Comparison of ENCODE assay signal across 9 mouse cellular contexts in genomic region chr6:122786275-122786674, GRCm38 (mm10). TPM values are rescaled to one million over a fixed set of nuclear protein-coding genes. Genes with fewer than 3 reads are reported as not detected.
DNase-seq lines count a peak whose midpoint lies in the region; ATAC-seq lines count a peak whose summit lies in the region.
"Had no signal": no experiment of that assay in that cellular context is flagged by ENCODE, and none has a peak within 500 bp of the region (broad histone marks: within the 10 kb centered on the region; RNA-seq: fewer than 3 reads in every experiment).

No protein-coding gene starts in this region.

- H3K4me1 ChIP-seq in hindbrain, embryonic 10.5 days (replicated peaks) = no peaks in the 10 kb centered on the region
- no peaks in the 10 kb centered on the region for H3K4me1 ChIP-seq in hindbrain, embryonic 12.5 days
- no peaks in the 10 kb centered on the region for H3K4me1 ChIP-seq in hindbrain, embryonic 13.5 days (replicated peaks)
- no peaks in the 10 kb centered on the region for H3K4me1 ChIP-seq in midbrain, embryonic 11.5 days (ENCODE audit: control insufficient read depth, insufficient read depth, low read length)

- peak; percentile 42 for DNase-seq in hindbrain, embryonic 10.5 days (ENCODE audit: low spot score)
- DNase-seq in ZHBTc4 (ENCODE audit: low read depth, low spot score) = peak; percentile 85
- DNase-seq in embryo, embryonic 11 days = peak; percentile 74
- peak; percentile 70 to 75 for DNase-seq in left cerebral cortex, postnatal 10 days (ENCODE audit: extremely low spot score in 1 of 2, low spot score in 2 of 2)
- no peak for DNase-seq in midbrain, embryonic 11.5 days (ENCODE audit: low spot score, missing footprints)
- DNase-seq in spleen, adult 18-20 months = peak; percentile 14 to 69

- H3K36me3 ChIP-seq in hindbrain, embryonic 10.5 days = no peaks in the 10 kb centered on the region
- no peaks in the 10 kb centered on the region for H3K36me3 ChIP-seq in hindbrain, embryonic 12.5 days
- no peaks in the 10 kb centered on the region for H3K36me3 ChIP-seq in hindbrain, embryonic 13.5 days
- no peaks in the 10 kb centered on the region for H3K36me3 ChIP-seq in midbrain, embryonic 11.5 days (ENCODE audit: control insufficient read depth, insufficient read depth, low read length)

- no peaks in the 10 kb centered on the region for H3K27me3 ChIP-seq in hindbrain, embryonic 10.5 days (ENCODE audit: insufficient read depth, poor library complexity, severe bottlenecking)
- H3K27me3 ChIP-seq in hindbrain, embryonic 12.5 days = no peaks in the 10 kb centered on the region
- H3K27me3 ChIP-seq in hindbrain, embryonic 13.5 days = no peaks in the 10 kb centered on the region
- no peaks in the 10 kb centered on the region for H3K27me3 ChIP-seq in midbrain, embryonic 11.5 days (ENCODE audit: control insufficient read depth, insufficient read depth, low read length)
- H3K27me3 ChIP-seq: megakaryocyte, embryonic 14.5 days had no signal

- ATAC-seq in hindbrain, embryonic 12.5 days (ENCODE audit: low FRiP score) = no peak; the same call in 1 of the 2 replicates
- 0 out of 2 replicates have a peak, but pooled peaks have one; percentile 68 for ATAC-seq in hindbrain, embryonic 13.5 days (ENCODE audit: low FRiP score)
- peak; percentile 63; the same call in 1 of the 2 replicates for ATAC-seq in midbrain, embryonic 11.5 days (ENCODE audit: low FRiP score)

- H3K9me3 ChIP-seq in hindbrain, embryonic 10.5 days = no peaks in the 10 kb centered on the region
- H3K9me3 ChIP-seq in hindbrain, embryonic 12.5 days (replicated peaks) = no peaks in the 10 kb centered on the region
- no peaks in the 10 kb centered on the region for H3K9me3 ChIP-seq in hindbrain, embryonic 13.5 days
- H3K9me3 ChIP-seq in midbrain, embryonic 11.5 days (ENCODE audit: control insufficient read depth, low read length) = no peaks in the 10 kb centered on the region
- H3K9me3 ChIP-seq: megakaryocyte, embryonic 14.5 days had no signal

- intact Hi-C loops in left cerebral cortex, postnatal 10 days (cut with DNase I) = no loop called here

- H3K4me2 ChIP-seq in hindbrain, embryonic 12.5 days (replicated peaks) = no peak overlapping the region
- no peak overlapping the region for H3K4me2 ChIP-seq in hindbrain, embryonic 13.5 days
- H3K4me2 ChIP-seq in midbrain, embryonic 11.5 days = no peak overlapping the region

- H3K4me3 ChIP-seq in hindbrain, embryonic 10.5 days = no peak overlapping the region
- no peak overlapping the region for H3K4me3 ChIP-seq in hindbrain, embryonic 12.5 days
- H3K4me3 ChIP-seq in hindbrain, embryonic 13.5 days = no peak overlapping the region
- no peak overlapping the region for H3K4me3 ChIP-seq in midbrain, embryonic 11.5 days (ENCODE audit: low read depth, low read length)
- H3K4me3 ChIP-seq: megakaryocyte, embryonic 14.5 days had no signal

- H3K9ac ChIP-seq in hindbrain, embryonic 12.5 days = no peak overlapping the region
- H3K9ac ChIP-seq in hindbrain, embryonic 13.5 days = no peak overlapping the region
- no peak overlapping the region for H3K9ac ChIP-seq in midbrain, embryonic 11.5 days (ENCODE audit: low read length)

- no peak overlapping the region for H3K27ac ChIP-seq in hindbrain, embryonic 10.5 days
- no peak overlapping the region for H3K27ac ChIP-seq in hindbrain, embryonic 12.5 days
- H3K27ac ChIP-seq in hindbrain, embryonic 13.5 days = no peak overlapping the region
- no peak overlapping the region for H3K27ac ChIP-seq in midbrain, embryonic 11.5 days (ENCODE audit: low read depth, low read length)

- 44% methylated on average over 5 of the region's 5 CpGs for WGBS in hindbrain, embryonic 10.5 days
- WGBS in hindbrain, embryonic 12.5 days = 41% methylated on average over 5 of the region's 5 CpGs
- WGBS in hindbrain, embryonic 13.5 days = 40% methylated on average over 5 of the region's 5 CpGs
- WGBS in midbrain, embryonic 11.5 days = 53% methylated on average over 5 of the region's 5 CpGs

RNA-seq across cellular contexts. Expression of gene Slc2a3, which starts 15.2 kb away (rescaled TPM):
- 38.5 and 57.1 TPM in 2 replicates for polyA plus RNA-seq in hindbrain, embryonic 10.5 days (2016; fragmentation: Nextera tagmentation; extraction: Ambion mirVana)
- polyA plus RNA-seq in hindbrain, embryonic 12.5 days (2016; fragmentation: Nextera tagmentation; extraction: Ambion mirVana) = 24.7 and 25.3 TPM in 2 replicates
- polyA plus RNA-seq in hindbrain, embryonic 13.5 days (2015; fragmentation: Nextera tagmentation; extraction: Ambion mirVana) = 21.1 and 22.7 TPM in 2 replicates
- 100 to 1,000 TPM; 127 to 133 TPM for total RNA-seq in left cerebral cortex, postnatal 10 days (2021)
- 24.4 and 25.5 TPM in 2 replicates for polyA plus RNA-seq in midbrain, embryonic 11.5 days (2014; fragmentation: Nextera tagmentation; extraction: Ambion mirVana)

RNA-seq across cellular contexts. Expression of gene Foxj2, which starts 33.4 kb away (rescaled TPM):
- 2.5 and 3.6 TPM in 2 replicates for polyA plus RNA-seq in hindbrain, embryonic 10.5 days (2016; fragmentation: Nextera tagmentation; extraction: Ambion mirVana)
- 6.1 and 6.9 TPM in 2 replicates for polyA plus RNA-seq in hindbrain, embryonic 12.5 days (2016; fragmentation: Nextera tagmentation; extraction: Ambion mirVana)
- 6.0 and 6.2 TPM in 2 replicates for polyA plus RNA-seq in hindbrain, embryonic 13.5 days (2015; fragmentation: Nextera tagmentation; extraction: Ambion mirVana)
- 10 to 100 TPM; 26.7 to 30.3 TPM for total RNA-seq in left cerebral cortex, postnatal 10 days (2021)
- 3.0 and 3.6 TPM in 2 replicates for polyA plus RNA-seq in midbrain, embryonic 11.5 days (2014; fragmentation: Nextera tagmentation; extraction: Ambion mirVana)
